Mouse (Mus musculus) limb, embryonic 11.5 days (tissue): ENCODE results near the gene Casp3. TPM values are rescaled to one million over a fixed set of nuclear protein-coding genes. Genes with fewer than 3 reads are reported as not detected.

Experiments used
- ATAC-seq: fragments of 200-750 bp; cut with Nextera tagmentation; 2 replicates; pipeline ENCODE4 v1.8.0; 2017; ENCODE audit warnings: low read depth; ENCODE audit not compliant: insufficient number of reproducible peaks, low FRiP score, low TSS enrichment
- DNase-seq: peaks from one replicate; pipeline ENCODE4 v3.0.0-alpha.2; 2015; ENCODE audit warnings: low spot score
- H3K27ac ChIP-seq: fragments of 300-500 bp; sonication (generic); replicated peaks from 2 replicates; pipeline ENCODE4 v1.5.1; 2014; ENCODE audit warnings: low read depth, mild to moderate bottlenecking, low read length
- H3K27me3 ChIP-seq: fragments of 300-500 bp; sonication (generic); 2 replicates; pipeline ENCODE4 v1.6.1; 2014; ENCODE audit warnings: mild to moderate bottlenecking, low read length, mixed read lengths; ENCODE audit not compliant: control insufficient read depth, insufficient read depth
- H3K36me3 ChIP-seq: fragments of 300-500 bp; sonication (generic); 2 replicates; pipeline ENCODE4 v1.6.1; 2014; ENCODE audit warnings: mild to moderate bottlenecking, low read length, moderate library complexity, mixed read lengths; ENCODE audit not compliant: control insufficient read depth, insufficient read depth
- H3K4me1 ChIP-seq: fragments of 300-500 bp; sonication (generic); 2 replicates; pipeline ENCODE4 v1.6.1; 2014; ENCODE audit warnings: low read length, mixed read lengths; ENCODE audit not compliant: control insufficient read depth, insufficient read depth
- H3K4me2 ChIP-seq: fragments of 300-500 bp; sonication (generic); 2 replicates; pipeline ENCODE4 v1.6.1; 2014; ENCODE audit warnings: low read depth, mild to moderate bottlenecking, moderate library complexity; ENCODE audit not compliant: severe bottlenecking
- H3K4me3 ChIP-seq: fragments of 300-500 bp; sonication (generic); 2 replicates; pipeline ENCODE4 v1.5.1; 2014; ENCODE audit warnings: low read depth, low read length
- H3K9ac ChIP-seq: fragments of 300-500 bp; sonication (generic); 2 replicates; pipeline ENCODE4 v1.6.1; 2014; ENCODE audit warnings: mild to moderate bottlenecking, low read length
- H3K9me3 ChIP-seq: fragments of 300-500 bp; sonication (generic); 2 replicates; pipeline ENCODE4 v1.6.1; 2016; ENCODE audit warnings: low read length; ENCODE audit not compliant: control insufficient read depth
- WGBS: fragments of 180-500 bp; shearing (Covaris S2); extraction: QIAGEN DNeasy Blood & Tissue Kit; methylation state at CpG from one replicate; pipeline ENCODE4 v1.1.7; 2014; 5-methylcytosine and 5-hydroxymethylcytosine counted together
- polyA plus RNA-seq: library from polyadenylated mRNA; unstranded; fragments of >200 nt; fragmentation: Nextera tagmentation; extraction: Ambion mirVana; gene quantifications from 2 replicates; pipeline ENCODE4 v1.2.1, GENCODE M21; 2014

Gene Casp3
- polyA plus RNA-seq, 1 experiment from 2014 or later, result 142 TPM

DNA sequence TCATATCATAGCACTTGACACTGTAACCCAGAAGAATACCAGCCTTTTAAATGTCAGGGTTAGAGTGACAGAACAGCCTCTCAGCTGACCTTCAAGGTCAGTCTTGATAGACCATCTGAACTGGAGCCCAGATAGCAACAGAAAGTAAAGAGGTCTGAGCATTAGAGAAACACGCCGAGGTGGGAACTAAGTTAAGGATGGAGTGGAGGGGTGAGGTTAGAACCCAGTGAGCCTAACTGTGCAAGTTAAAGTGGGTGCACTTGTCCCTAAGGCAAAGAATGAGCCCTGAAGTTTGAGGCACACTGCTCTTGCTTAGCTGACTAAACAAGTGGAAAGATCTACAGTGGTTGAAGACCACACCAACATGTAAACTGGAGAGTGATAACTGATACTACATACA, 19.0 kb upstream of the Casp3 start:
- 88% methylated on average over 2 of the region's 2 CpGs for WGBS
- Histone ChIP-seq H3K9me3 (no peaks in the 10 kb centered on the region), H3K4me3 (no peak overlapping the region), H3K4me1 (0 out of 2 replicates have a peak, but pooled peaks cover 5% of the 10 kb centered on the region), H3K27me3 (no peaks in the 10 kb centered on the region), H3K4me2 (no peak overlapping the region), H3K27ac (no peak overlapping the region), H3K36me3 (no peaks in the 10 kb centered on the region), H3K9ac (no peak overlapping the region)
- DNase-seq (no peak), ATAC-seq (no peak)

DNA sequence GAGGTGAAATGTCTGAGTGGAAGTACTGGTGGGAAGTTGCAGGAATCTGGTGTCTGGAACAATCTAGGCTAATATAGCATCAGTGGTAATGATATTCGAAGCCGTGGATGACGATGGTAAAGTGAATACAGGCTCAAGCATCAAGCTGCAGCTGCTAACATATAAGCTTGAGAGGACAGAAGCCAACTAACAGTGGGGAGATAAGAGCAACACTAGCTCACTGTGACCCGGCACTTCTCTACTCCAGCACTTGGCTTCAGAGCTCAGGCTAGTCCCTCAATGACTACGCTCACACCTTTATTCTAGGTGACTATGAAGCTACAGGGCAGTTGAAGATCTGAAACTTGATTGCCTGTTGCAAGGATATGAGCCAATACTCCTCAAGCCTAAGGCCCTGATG, 18.3 kb upstream of the Casp3 start:
- Histone ChIP-seq H3K4me2 (no peak overlapping the region), H3K36me3 (no peaks in the 10 kb centered on the region), H3K9me3 (no peaks in the 10 kb centered on the region), H3K27ac (no peak overlapping the region), H3K4me1 (0 out of 2 replicates have a peak, but pooled peaks cover 5% of the 10 kb centered on the region), H3K4me3 (no peak overlapping the region), H3K9ac (no peak overlapping the region), H3K27me3 (no peaks in the 10 kb centered on the region)
- WGBS, result 94% methylated on average over 5 of the region's 5 CpGs
- DNase-seq (no peak), ATAC-seq (no peak)

DNA sequence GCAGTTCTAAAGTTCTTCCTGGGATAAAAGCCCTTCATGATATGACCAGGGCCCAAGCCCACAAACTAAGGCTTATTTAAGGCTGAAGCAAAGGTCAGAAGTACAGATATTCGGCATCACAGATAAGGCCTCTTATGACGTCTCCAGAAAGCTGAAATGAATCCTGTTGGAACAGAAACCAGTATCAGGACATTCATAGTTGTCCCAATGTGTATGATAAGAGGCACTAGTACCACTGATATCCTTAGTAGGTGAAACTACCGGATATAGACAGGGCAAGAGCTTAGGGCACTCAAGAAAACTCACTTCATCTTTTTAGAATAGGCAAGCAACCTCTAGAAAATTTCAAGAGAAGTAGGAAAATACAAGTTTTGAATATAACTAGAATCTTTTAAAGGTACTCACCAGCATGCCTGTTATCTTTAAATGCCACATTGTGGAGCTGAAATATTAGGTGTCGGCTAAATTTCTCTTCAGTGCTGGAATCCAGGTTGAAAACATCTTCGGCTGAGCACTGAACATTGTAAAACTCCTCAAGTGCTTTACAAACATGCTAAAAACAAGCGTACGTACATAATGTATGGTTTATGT, 17.7 kb upstream of the Casp3 start:
- H3K4me3 ChIP-seq, result no peak overlapping the region
- no peak overlapping the region for H3K9ac ChIP-seq
- no peak overlapping the region for H3K4me2 ChIP-seq
- no peaks in the 10 kb centered on the region for H3K9me3 ChIP-seq
- WGBS, result 91% methylated on average over 7 of the region's 7 CpGs
- ATAC-seq (no peak), DNase-seq (no peak)
- no peaks in the 10 kb centered on the region for H3K36me3 ChIP-seq
- H3K4me1 ChIP-seq, result 0 out of 2 replicates have a peak, but pooled peaks cover 5% of the 10 kb centered on the region
- H3K27me3 ChIP-seq, result no peaks in the 10 kb centered on the region
- no peak overlapping the region for H3K27ac ChIP-seq

DNA sequence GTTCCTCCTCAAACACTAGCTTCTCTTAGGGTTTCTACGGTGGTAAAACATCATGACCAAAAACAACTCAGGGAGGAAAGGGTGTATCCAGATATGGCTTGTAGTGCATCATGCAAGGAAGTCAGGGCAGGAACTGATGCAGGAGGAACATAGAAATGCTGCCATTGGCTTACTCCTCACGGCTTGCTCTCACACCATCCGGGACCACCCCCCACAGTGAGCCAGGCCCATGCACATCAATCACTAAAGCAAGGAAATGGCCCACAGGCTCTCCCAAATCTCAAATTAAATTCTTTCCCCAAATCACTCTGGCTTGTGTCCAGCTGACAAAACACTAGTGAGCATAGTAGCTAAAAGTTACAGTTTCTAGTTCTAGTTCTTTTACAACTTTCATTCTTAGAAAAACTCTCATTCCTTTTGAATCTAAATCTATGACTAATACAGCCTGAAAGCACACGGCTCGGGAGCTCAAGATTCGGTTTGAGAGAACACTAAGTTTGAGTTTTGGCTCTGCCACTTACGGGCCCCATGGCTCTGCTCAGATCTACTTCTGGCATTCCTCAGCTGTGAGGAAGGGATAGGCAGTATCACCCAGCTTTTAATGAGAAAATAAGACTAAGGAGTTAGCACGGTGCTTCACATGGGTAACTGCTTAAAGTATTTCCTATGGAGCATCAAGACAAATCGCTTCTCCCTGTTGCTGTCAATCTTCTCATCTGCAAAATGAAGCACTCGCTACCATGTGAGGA, 16.0 kb upstream of the Casp3 start:
- ATAC-seq, result no peak
- no peak overlapping the region for H3K9ac ChIP-seq
- peak; percentile 49 for DNase-seq
- H3K4me2 ChIP-seq, result no peak overlapping the region
- no peaks in the 10 kb centered on the region for H3K36me3 ChIP-seq
- WGBS, result 54% methylated on average over 10 of the region's 10 CpGs
- 0 out of 2 replicates have a peak, but pooled peaks cover 5% of the 10 kb centered on the region for H3K4me1 ChIP-seq
- H3K9me3 ChIP-seq, result no peaks in the 10 kb centered on the region
- H3K27me3 ChIP-seq, result no peaks in the 10 kb centered on the region
- no peak overlapping the region for H3K4me3 ChIP-seq
- no peak overlapping the region for H3K27ac ChIP-seq

DNA sequence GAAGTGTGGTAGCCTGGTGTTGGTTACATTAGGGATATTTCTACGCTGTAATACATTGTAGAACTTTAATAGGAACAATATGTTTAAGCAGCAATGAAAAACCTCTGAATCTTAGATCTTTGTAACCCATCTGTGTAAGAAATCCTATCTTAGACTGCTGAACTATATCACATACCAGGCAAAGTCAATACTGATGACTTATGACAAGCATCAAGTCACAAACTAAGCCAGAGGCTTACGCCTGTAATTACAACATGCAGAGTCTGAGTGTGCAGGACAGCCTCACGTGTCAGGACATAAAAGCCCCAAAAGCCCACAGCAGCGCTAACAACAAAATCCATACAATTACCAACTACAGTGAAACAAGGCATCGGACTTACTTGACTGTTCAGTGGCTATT, 13.5 kb upstream of the Casp3 start:
- Histone ChIP-seq H3K9me3 (no peaks in the 10 kb centered on the region), H3K4me1 (0 out of 2 replicates have a peak, but pooled peaks cover 5% of the 10 kb centered on the region), H3K4me2 (no peak overlapping the region), H3K36me3 (peaks cover 2% of the 10 kb centered on the region; the same call in 1 of the 2 replicates), H3K4me3 (no peak overlapping the region), H3K27ac (no peak overlapping the region), H3K9ac (no peak overlapping the region), H3K27me3 (no peaks in the 10 kb centered on the region)
- ATAC-seq (no peak), DNase-seq (no peak)
- WGBS, result 61% methylated on average over 5 of the region's 5 CpGs

DNA sequence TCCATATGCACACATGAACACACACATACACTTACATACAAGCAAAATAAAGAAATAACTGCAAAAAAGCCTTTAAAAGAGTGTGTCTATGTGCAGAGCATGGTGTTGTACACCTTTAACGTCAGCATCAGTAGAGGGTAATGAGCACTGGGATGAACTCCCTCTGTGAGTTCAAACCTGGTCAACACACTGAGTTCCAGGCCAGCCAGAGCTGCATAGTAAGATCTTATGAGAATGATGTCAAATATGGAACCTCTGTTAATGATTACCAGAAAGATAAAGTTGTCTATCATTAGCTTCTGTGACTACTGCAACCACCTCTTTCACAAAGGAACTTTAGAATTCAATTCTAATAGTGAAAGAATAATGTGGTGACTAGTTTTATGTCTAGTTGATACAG, 10.2 kb upstream of the Casp3 start:
- no peaks in the 10 kb centered on the region for H3K27me3 ChIP-seq
- H3K36me3 ChIP-seq, result peaks cover 4% of the 10 kb centered on the region; the same call in 1 of the 2 replicates
- H3K9me3 ChIP-seq, result no peaks in the 10 kb centered on the region
- no peak overlapping the region for H3K27ac ChIP-seq
- no peak overlapping the region for H3K4me3 ChIP-seq
- no peak for DNase-seq
- no peak for ATAC-seq
- 75% methylated on average over 1 of the region's 1 CpGs for WGBS
- H3K4me1 ChIP-seq, result no peaks in the 10 kb centered on the region
- H3K4me2 ChIP-seq, result no peak overlapping the region
- H3K9ac ChIP-seq, result no peak overlapping the region

DNA sequence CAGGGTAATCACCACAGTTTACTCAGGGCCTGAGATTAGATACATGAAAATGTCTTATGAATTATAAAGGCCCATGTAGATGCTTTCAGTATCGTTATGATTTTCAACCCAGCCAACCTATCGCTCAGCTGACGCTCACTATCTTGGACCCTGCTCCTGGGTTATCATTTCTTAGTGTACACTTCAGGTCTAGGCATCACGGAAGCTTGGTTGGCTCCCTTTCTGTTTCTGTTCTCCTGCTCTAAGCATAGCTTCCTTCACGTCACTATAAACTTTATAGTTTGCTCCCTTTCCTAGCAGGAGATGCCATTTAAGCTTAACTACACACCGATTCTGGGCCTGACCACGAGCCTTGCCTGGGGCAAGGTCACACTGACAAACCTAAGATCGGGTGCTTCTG, 5.5 kb upstream of the Casp3 start:
- H3K4me3 ChIP-seq, result no peak overlapping the region
- H3K9ac ChIP-seq, result no peak overlapping the region
- H3K27ac ChIP-seq, result no peak overlapping the region
- 75% methylated on average over 8 of the region's 8 CpGs for WGBS
- H3K4me2 ChIP-seq, result no peak overlapping the region
- no peaks in the 10 kb centered on the region for H3K9me3 ChIP-seq
- DNase-seq, result no peak
- H3K4me1 ChIP-seq, result no peaks in the 10 kb centered on the region
- H3K27me3 ChIP-seq, result no peaks in the 10 kb centered on the region
- peaks cover 4% of the 10 kb centered on the region; the same call in 1 of the 2 replicates for H3K36me3 ChIP-seq
- no peak for ATAC-seq

DNA sequence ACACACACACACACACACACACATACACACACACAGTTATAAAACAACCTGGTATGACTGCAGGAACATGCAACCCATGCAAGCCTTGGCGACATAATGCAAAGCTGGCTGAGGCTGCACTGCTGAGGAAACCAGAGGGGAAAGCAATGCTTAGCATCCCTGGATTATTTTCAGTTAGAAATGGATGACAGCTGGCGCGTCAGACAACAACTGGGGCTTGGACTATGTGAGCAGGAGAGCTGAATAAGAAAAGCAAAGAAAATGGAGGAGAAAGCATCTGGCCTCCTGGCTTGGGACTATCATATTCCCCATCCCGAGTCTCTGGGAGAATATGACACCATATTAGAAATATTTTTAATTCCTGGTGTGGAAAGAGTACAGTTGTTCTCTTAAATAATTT, 4.2 kb upstream of the Casp3 start:
- Histone ChIP-seq H3K9me3 (no peaks in the 10 kb centered on the region), H3K27ac (no peak overlapping the region), H3K4me2 (no peak overlapping the region), H3K4me3 (no peak overlapping the region), H3K27me3 (no peaks in the 10 kb centered on the region), H3K9ac (no peak overlapping the region), H3K4me1 (no peaks in the 10 kb centered on the region), H3K36me3 (peaks cover 4% of the 10 kb centered on the region; the same call in 1 of the 2 replicates)
- no peak for ATAC-seq
- DNase-seq, result no peak
- 77% methylated on average over 4 of the region's 4 CpGs for WGBS
